Mouse (Mus musculus) heart, embryonic 13.5 days (tissue): ENCODE data around the gene Huwe1. TPM values are rescaled to one million over a fixed set of nuclear protein-coding genes. Genes with fewer than 3 reads are reported as not detected.

ENCODE experiments used
- ATAC-seq: fragments of 200-750 bp; cut with Nextera tagmentation; 2 replicates; pipeline ENCODE4 v1.8.0; 2017; ENCODE audit warnings: moderate TSS enrichment; ENCODE audit not compliant: insufficient number of reproducible peaks, low FRiP score, low TSS enrichment; ENCODE audit errors: extremely low read depth
- H3K27ac ChIP-seq: fragments of 300-500 bp; sonication (generic); replicated peaks from 2 replicates; pipeline ENCODE4 v1.5.1; 2015; ENCODE audit warnings: moderate library complexity, mild to moderate bottlenecking, inconsistent platforms
- H3K27me3 ChIP-seq: fragments of 300-500 bp; sonication (generic); replicated peaks from 2 replicates; pipeline ENCODE4 v1.6.1; 2015; ENCODE audit warnings: mild to moderate bottlenecking, inconsistent platforms
- H3K36me3 ChIP-seq: fragments of 300-500 bp; sonication (generic); 2 replicates; pipeline ENCODE4 v1.6.1; 2015; ENCODE audit warnings: mild to moderate bottlenecking, inconsistent platforms
- H3K4me1 ChIP-seq: fragments of 300-500 bp; sonication (generic); 2 replicates; pipeline ENCODE4 v1.6.1; 2015; ENCODE audit warnings: inconsistent platforms
- H3K4me2 ChIP-seq: fragments of 300-500 bp; sonication (generic); 2 replicates; pipeline ENCODE4 v1.6.1; 2015; ENCODE audit warnings: inconsistent platforms, mild to moderate bottlenecking, moderate library complexity
- H3K4me3 ChIP-seq: fragments of 300-500 bp; sonication (generic); 2 replicates; pipeline ENCODE4 v1.5.1; 2015; ENCODE audit warnings: moderate library complexity, mild to moderate bottlenecking, inconsistent platforms
- H3K9ac ChIP-seq: fragments of 300-500 bp; sonication (generic); 2 replicates; pipeline ENCODE4 v1.6.1; 2015; ENCODE audit warnings: inconsistent platforms, mild to moderate bottlenecking, moderate library complexity
- H3K9me3 ChIP-seq: fragments of 300-500 bp; sonication (generic); 2 replicates; pipeline ENCODE4 v1.6.1; 2016; ENCODE audit warnings: inconsistent platforms
- WGBS: fragments of 180-500 bp; shearing (Covaris S2); methylation state at CpG from one replicate; pipeline ENCODE4 v1.1.7; 2015; ENCODE audit warnings: mixed read lengths; 5-methylcytosine and 5-hydroxymethylcytosine counted together
- polyA plus RNA-seq: library from polyadenylated mRNA; unstranded; fragments of >200 nt; fragmentation: Nextera tagmentation; extraction: Ambion mirVana; gene quantifications from 2 replicates; pipeline ENCODE4 v1.2.1, GENCODE M21; 2015

Huwe1 gene
- 31.4 and 34.5 TPM in 2 replicates for polyA plus RNA-seq

DNA sequence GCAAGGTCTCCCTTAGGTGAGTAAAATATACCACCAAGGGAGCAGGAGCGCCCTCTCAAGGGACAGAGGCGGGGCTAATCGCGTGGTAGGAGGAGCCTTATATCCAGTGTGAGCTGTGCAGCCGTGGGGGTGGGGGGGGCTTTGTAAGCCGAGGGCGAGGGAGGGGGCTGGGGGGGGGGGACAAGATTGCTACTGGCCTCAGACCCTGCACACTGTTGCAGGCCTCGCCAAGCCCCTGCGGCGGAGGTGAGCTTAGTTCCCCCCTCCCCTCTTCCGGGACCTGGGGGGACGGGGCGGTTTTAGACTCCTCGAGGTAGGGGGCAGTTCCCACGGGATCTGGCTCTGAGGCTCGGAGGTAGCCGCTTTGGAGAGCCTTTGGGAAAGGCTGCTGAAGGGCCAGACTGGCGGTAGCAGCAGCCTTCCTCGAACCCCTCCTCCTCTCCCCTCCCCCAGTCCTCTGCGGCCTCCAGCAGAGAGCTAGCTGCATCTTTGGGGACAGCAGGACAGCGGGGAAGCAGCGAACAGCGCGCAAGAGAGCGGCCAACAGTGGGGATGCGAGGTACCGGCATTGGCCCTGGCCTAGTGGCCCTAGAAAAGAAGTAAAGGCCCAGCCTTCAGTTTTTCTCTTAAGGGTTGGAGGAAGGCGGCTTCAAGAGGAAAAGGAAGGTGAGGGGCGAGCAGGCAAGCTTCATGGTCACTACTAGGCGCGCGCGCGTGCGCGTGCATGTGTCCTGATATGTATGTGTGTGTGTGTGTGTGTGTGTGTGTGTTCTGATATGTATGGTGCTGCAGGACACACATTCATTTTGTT is at the start of gene Huwe1:
Gene Huwe1 (plus strand): TSS at position 107 of the 811 bp plus-strand sequence.
- Histone ChIP-seq H3K9me3 (no peaks in the 10 kb centered on the region), H3K9ac (peak within 1 kb of the TSS; percentile 86), H3K36me3 (no peaks in the 10 kb centered on the region), H3K4me3 (peak within 1 kb of the TSS; percentile 67), H3K4me1 (peaks cover 4% of the 10 kb centered on the region; the same call in 1 of the 2 replicates), H3K27ac (peak within 1 kb of the TSS; percentile 95), H3K27me3 (no peaks in the 10 kb centered on the region), H3K4me2 (peak within 1 kb of the TSS; percentile 65)
- WGBS, result 18% methylated on average over 33 of the region's 36 CpGs
- peak; percentile 51; the same call in 1 of the 2 replicates for ATAC-seq

DNA sequence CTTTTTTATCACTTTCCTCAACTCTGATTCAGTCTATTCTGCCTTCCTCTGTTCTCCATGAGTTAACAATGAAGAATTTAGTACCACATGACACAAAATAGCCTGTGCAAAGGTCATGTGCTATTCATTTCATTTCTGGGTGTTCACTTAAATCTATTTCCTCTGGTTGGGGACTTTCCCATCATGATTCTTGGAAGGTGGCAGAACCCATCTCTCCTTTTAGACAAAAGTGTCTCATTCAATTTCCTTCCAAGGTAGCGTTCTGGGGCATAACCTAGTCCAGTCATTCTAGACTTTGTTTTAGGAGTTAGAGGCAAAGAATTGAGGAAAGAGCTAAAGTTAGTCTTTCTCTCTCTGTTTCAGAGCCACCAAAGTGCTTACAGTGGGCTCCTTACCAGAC is 20.3 kb upstream of the Huwe1 start:
- Histone ChIP-seq H3K4me2 (no peak overlapping the region), H3K27me3 (no peaks in the 10 kb centered on the region; the same call in 1 of the 2 replicates), H3K27ac (no peak overlapping the region), H3K9me3 (no peaks in the 10 kb centered on the region), H3K36me3 (no peaks in the 10 kb centered on the region), H3K9ac (no peak overlapping the region), H3K4me1 (no peaks in the 10 kb centered on the region), H3K4me3 (no peak overlapping the region)
- no peak for ATAC-seq
- WGBS, result 73% methylated on average over 1 of the region's 1 CpGs

- H3K27me3 ChIP-seq, result no peaks in the 10 kb centered on the region; the same call in 1 of the 2 replicates
- H3K4me3 ChIP-seq, result no peak overlapping the region
- ATAC-seq, result no peak
- 66% methylated on average over 4 of the region's 4 CpGs for WGBS
- no peaks in the 10 kb centered on the region for H3K9me3 ChIP-seq
- H3K9ac ChIP-seq, result no peak overlapping the region
- no peaks in the 10 kb centered on the region for H3K4me1 ChIP-seq
- H3K4me2 ChIP-seq, result no peak overlapping the region
- H3K36me3 ChIP-seq, result no peaks in the 10 kb centered on the region
- no peak overlapping the region for H3K27ac ChIP-seq
These were observed 17.7 kb upstream of the Huwe1 start for GRCm38 (mm10) chrX:151782939-151783338.

DNA sequence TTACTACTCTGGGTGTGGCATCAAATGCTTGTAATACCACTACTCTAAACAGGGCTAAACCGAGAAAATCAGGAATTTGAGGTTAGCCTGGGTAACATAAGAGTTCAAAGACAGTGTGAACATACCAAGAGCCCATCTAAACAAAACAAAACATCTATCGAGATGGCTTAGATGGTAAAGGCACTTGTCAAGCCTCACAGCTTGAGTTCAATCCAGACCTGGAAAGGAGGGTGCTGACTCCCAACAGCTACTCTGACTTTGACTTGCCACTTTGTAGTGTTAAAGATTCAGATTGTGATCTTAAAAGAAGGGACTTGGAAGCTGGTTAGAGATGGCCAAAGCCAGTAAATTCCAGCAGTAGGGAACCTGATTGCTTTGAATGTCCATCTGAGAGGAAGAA is 7.8 kb upstream of the Huwe1 start:
- 37% methylated on average over 2 of the region's 2 CpGs for WGBS
- no peak overlapping the region for H3K4me2 ChIP-seq
- no peaks in the 10 kb centered on the region for H3K4me1 ChIP-seq
- ATAC-seq, result no peak
- H3K36me3 ChIP-seq, result no peaks in the 10 kb centered on the region
- H3K27ac ChIP-seq, result no peak overlapping the region
- no peak overlapping the region for H3K4me3 ChIP-seq
- no peaks in the 10 kb centered on the region for H3K27me3 ChIP-seq
- H3K9me3 ChIP-seq, result no peaks in the 10 kb centered on the region
- H3K9ac ChIP-seq, result no peak overlapping the region

GRCm38 (mm10) chrX:151797970-151798369 is 2.6 kb upstream of the Huwe1 start:
- Histone ChIP-seq H3K27me3 (no peaks in the 10 kb centered on the region), H3K4me3 (no peak overlapping the region), H3K4me2 (no peak overlapping the region), H3K27ac (no peak overlapping the region), H3K4me1 (no peaks in the 10 kb centered on the region), H3K9me3 (no peaks in the 10 kb centered on the region), H3K9ac (no peak overlapping the region), H3K36me3 (no peaks in the 10 kb centered on the region)
- ATAC-seq, result no peak
- WGBS, result 44% methylated on average over 1 of the region's 1 CpGs

- Histone ChIP-seq H3K9ac (peak overlapping the region; percentile 78), H3K4me2 (peak overlapping the region; percentile 72), H3K27me3 (no peaks in the 10 kb centered on the region), H3K9me3 (no peaks in the 10 kb centered on the region), H3K36me3 (no peaks in the 10 kb centered on the region), H3K27ac (peak overlapping the region; percentile 92), H3K4me1 (peaks cover 4% of the 10 kb centered on the region; the same call in 1 of the 2 replicates), H3K4me3 (peak overlapping the region; percentile 67)
- ATAC-seq, result no peak
- WGBS, result 16% methylated on average over 13 of the region's 13 CpGs
These were observed 1.8 kb downstream of the Huwe1 start for GRCm38 (mm10) chrX:151802328-151802955.

- ATAC-seq, result peak; percentile 87
- H3K36me3 ChIP-seq, result no peaks in the 10 kb centered on the region
- peak overlapping the region; percentile 95 for H3K27ac ChIP-seq
- peak overlapping the region; percentile 67 for H3K4me3 ChIP-seq
- H3K4me1 ChIP-seq, result peaks cover 4% of the 10 kb centered on the region; the same call in 1 of the 2 replicates
- WGBS, result 12% methylated on average over 77 of the region's 77 CpGs
- no peaks in the 10 kb centered on the region for H3K27me3 ChIP-seq
- peak overlapping the region; percentile 72 for H3K4me2 ChIP-seq
- peak overlapping the region; percentile 87 for H3K9ac ChIP-seq
- no peaks in the 10 kb centered on the region for H3K9me3 ChIP-seq
These were observed 2.6 kb downstream of the Huwe1 start for GRCm38 (mm10) chrX:151802956-151803776.

DNA sequence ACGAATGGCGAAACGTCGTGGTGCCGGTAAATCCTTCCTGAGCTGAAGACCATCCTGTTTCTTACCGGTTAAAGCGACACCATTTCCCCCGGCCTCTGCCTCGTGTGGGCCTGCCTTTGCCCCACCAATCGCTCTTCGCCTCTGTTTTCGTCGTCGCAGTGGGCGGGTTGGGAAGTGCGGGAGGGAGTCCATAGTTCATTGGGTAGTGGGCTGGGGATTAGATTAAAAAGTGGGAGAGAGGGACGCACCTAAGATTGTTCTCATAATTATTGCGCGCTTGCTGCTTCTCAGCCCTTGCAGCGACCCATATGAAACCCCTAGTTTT is 3.1 kb downstream of the Huwe1 start:
- H3K27me3 ChIP-seq, result no peaks in the 10 kb centered on the region
- H3K4me1 ChIP-seq, result peaks cover 4% of the 10 kb centered on the region; the same call in 1 of the 2 replicates
- 9% methylated on average over 20 of the region's 20 CpGs for WGBS
- H3K9me3 ChIP-seq, result no peaks in the 10 kb centered on the region
- H3K4me3 ChIP-seq, result peak overlapping the region; percentile 67
- no peak for ATAC-seq
- H3K9ac ChIP-seq, result peak overlapping the region; percentile 87
- H3K36me3 ChIP-seq, result no peaks in the 10 kb centered on the region
- peak overlapping the region; percentile 95 for H3K27ac ChIP-seq
- peak overlapping the region; percentile 71 for H3K4me2 ChIP-seq

- Histone ChIP-seq H3K27me3 (no peaks in the 10 kb centered on the region), H3K4me3 (peak overlapping the region; percentile 67), H3K9me3 (no peaks in the 10 kb centered on the region), H3K36me3 (no peaks in the 10 kb centered on the region), H3K9ac (peak overlapping the region; percentile 87), H3K4me2 (peak overlapping the region; percentile 71), H3K27ac (peak overlapping the region; percentile 95), H3K4me1 (peaks cover 4% of the 10 kb centered on the region; the same call in 1 of the 2 replicates)
- no peak for ATAC-seq
- WGBS, result 11% methylated on average over 9 of the region's 9 CpGs
These were observed 3.8 kb downstream of the Huwe1 start for GRCm38 (mm10) chrX:151804388-151804787.

GRCm38 (mm10) chrX:151811481-151811880 is 10.9 kb downstream of the Huwe1 start:
- H3K4me3 ChIP-seq, result no peak overlapping the region
- peaks cover 14% of the 10 kb centered on the region for H3K36me3 ChIP-seq
- no peak for ATAC-seq

GRCm38 (mm10) chrX:151813656-151814055 is 13.0 kb downstream of the Huwe1 start:
- no peak for ATAC-seq
- WGBS, result 86% methylated on average over 1 of the region's 1 CpGs
- Histone ChIP-seq H3K9me3 (no peaks in the 10 kb centered on the region), H3K27ac (no peak overlapping the region), H3K4me3 (no peak overlapping the region), H3K4me2 (no peak overlapping the region), H3K9ac (no peak overlapping the region), H3K36me3 (peaks cover 14% of the 10 kb centered on the region), H3K27me3 (no peaks in the 10 kb centered on the region), H3K4me1 (no peaks in the 10 kb centered on the region)

More at GRCm38 (mm10) chrX:151811481-151811880, 10.9 kb downstream of the Huwe1 start:
- H3K4me2 ChIP-seq, result no peak overlapping the region
- 65% methylated on average over 6 of the region's 6 CpGs for WGBS
- H3K4me1 ChIP-seq, result no peaks in the 10 kb centered on the region
- no peaks in the 10 kb centered on the region for H3K27me3 ChIP-seq
- H3K27ac ChIP-seq, result no peak overlapping the region
- no peak overlapping the region for H3K9ac ChIP-seq
- H3K9me3 ChIP-seq, result no peaks in the 10 kb centered on the region
